Mouse (Mus musculus): ENCODE measurements around the gene Orc6. TPM values are rescaled to one million over a fixed set of nuclear protein-coding genes. Genes with fewer than 3 reads are reported as not detected.

Orc6 gene
- 127 and 145 TPM in 2 replicates for polyA plus RNA-seq (2016; fragmentation: Nextera tagmentation; extraction: Ambion mirVana)

DNA sequence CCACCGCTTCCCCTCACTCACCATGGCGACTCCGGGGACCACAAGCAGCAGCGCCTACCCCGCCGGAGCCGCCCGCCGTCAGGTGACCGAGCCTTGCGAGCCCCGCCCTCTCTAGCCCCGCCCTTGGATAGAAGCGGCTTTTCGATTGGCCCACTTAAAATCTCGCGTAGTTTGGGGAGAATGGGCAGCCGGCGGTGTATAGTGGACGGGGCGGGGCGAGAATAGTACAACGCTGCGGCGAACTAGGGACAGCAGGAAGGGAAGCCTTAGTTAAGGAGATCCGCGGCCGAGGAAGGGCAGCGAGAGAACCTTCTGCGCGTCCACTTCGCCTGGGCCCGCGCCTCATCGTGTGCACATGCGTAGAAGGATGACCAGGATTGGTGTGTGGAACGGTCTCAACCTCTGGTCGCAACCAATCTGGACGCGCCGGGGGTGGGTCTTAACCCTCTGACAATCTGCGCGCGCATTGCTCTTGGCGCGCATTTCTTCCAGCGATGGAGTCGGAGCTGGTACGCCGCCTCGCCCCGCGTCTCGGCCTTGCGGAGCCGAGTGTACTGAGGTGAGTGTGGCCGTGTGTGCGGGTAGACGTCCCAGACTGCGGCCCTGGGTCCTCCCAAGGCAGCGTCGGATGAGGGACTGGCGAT is at the start of gene Orc6, which contains the start of gene Vps35:
Orc6 (plus strand) TSS at position 199 of the 644 bp plus-strand sequence.
Vps35 (minus strand) TSS at position 369 of the 644 bp plus-strand sequence.
- Histone ChIP-seq H3K9me3 (no peaks in the 10 kb centered on the region), H3K36me3 (peaks cover 40% of the 10 kb centered on the region), H3K4me3 (peak within 1 kb of the TSS; percentile 99), H3K27me3 (ENCODE audit: insufficient read depth, poor library complexity, severe bottlenecking) (no peaks in the 10 kb centered on the region), H3K27ac (peak within 1 kb of the TSS; percentile 98), H3K4me1 (replicated peaks) (peaks cover 34% of the 10 kb centered on the region)
- peak; percentile 96 for DNase-seq (ENCODE audit: low spot score)
- WGBS: under 1% methylated on average over 63 of the region's 63 CpGs

- Histone ChIP-seq H3K36me3 (peaks cover 88% of the 10 kb centered on the region), H3K27ac (no peak overlapping the region), H3K4me1 (replicated peaks) (no peaks in the 10 kb centered on the region), H3K27me3 (ENCODE audit: insufficient read depth, poor library complexity, severe bottlenecking) (no peaks in the 10 kb centered on the region), H3K4me3 (no peak overlapping the region), H3K9me3 (no peaks in the 10 kb centered on the region)
- 92% methylated on average over 1 of the region's 1 CpGs for WGBS
- DNase-seq (ENCODE audit: low spot score): no peak
Measured at GRCm38 (mm10) chr8:85286846-85287245, 12.6 kb upstream of the Orc6 start.

- Histone ChIP-seq H3K9me3 (no peaks in the 10 kb centered on the region), H3K27me3 (ENCODE audit: insufficient read depth, poor library complexity, severe bottlenecking) (no peaks in the 10 kb centered on the region), H3K36me3 (peaks cover 40% of the 10 kb centered on the region), H3K4me3 (peak overlapping the region; percentile 99), H3K4me1 (replicated peaks) (peaks cover 34% of the 10 kb centered on the region), H3K27ac (peak overlapping the region; percentile 98)
- DNase-seq (ENCODE audit: low spot score): no peak
- WGBS: under 1% methylated on average over 53 of the region's 53 CpGs
Measured at GRCm38 (mm10) chr8:85298600-85299433, 615 bp upstream of the Orc6 start.

DNA sequence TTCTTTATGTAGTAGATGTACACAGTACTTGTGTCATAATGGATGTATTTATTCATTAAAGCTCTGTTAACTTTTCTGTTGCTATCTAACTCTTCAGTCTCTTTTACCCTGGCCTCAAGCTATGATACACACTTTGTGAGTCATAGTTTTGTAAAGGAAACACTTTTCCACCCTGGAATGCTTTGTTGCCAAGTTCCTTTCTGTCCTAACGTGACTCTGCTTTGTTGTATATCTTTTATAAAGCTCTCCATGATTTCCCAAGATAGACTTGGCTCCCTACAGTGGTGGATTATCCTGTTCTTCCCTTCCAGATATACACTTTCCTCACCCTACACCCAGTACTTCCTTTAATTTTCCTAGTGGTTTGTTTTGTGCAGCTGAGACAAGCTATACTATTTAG is 2.5 kb downstream of the Orc6 start:
- no peaks in the 10 kb centered on the region for H3K9me3 ChIP-seq
- no peak for DNase-seq (ENCODE audit: low spot score)
- no peak overlapping the region for H3K27ac ChIP-seq
- H3K36me3 ChIP-seq: peaks cover 60% of the 10 kb centered on the region
- 55% methylated on average over 1 of the region's 1 CpGs for WGBS
- H3K4me1 ChIP-seq (replicated peaks): peaks cover 33% of the 10 kb centered on the region
- H3K27me3 ChIP-seq (ENCODE audit: insufficient read depth, poor library complexity, severe bottlenecking): no peaks in the 10 kb centered on the region
- no peak overlapping the region for H3K4me3 ChIP-seq

GRCm38 (mm10) chr8:85302931-85303330 is 3.5 kb downstream of the Orc6 start:
- WGBS: 96% methylated on average over 3 of the region's 3 CpGs
- Histone ChIP-seq H3K4me3 (no peak overlapping the region), H3K36me3 (peaks cover 70% of the 10 kb centered on the region), H3K27me3 (ENCODE audit: insufficient read depth, poor library complexity, severe bottlenecking) (no peaks in the 10 kb centered on the region), H3K27ac (no peak overlapping the region), H3K9me3 (no peaks in the 10 kb centered on the region), H3K4me1 (replicated peaks) (peaks cover 24% of the 10 kb centered on the region)
- no peak for DNase-seq (ENCODE audit: low spot score)

DNA sequence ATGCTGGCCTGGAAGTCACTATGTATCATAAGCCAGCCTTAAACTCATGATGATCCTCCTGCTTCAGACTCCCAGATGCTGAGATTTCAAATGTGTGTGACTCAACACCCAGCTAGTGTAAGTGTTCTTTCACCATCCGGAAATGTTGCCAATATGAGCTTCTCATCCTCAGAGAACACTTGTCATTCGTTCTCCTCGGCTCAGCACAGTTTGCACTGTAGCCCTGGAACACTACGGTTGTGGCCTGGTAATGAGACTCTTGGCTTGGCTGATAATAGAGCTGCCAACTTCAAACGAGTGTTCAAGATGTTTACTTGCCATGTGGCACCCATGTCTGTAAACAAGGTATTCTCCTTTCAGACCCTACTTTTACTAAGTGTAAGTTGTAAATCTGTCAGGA is 4.1 kb downstream of the Orc6 start:
- DNase-seq (ENCODE audit: low spot score): no peak
- Histone ChIP-seq H3K27me3 (ENCODE audit: insufficient read depth, poor library complexity, severe bottlenecking) (no peaks in the 10 kb centered on the region), H3K4me3 (no peak overlapping the region), H3K27ac (no peak overlapping the region), H3K4me1 (replicated peaks) (peaks cover 18% of the 10 kb centered on the region), H3K9me3 (no peaks in the 10 kb centered on the region), H3K36me3 (peaks cover 76% of the 10 kb centered on the region)
- 89% methylated on average over 5 of the region's 5 CpGs for WGBS

DNA sequence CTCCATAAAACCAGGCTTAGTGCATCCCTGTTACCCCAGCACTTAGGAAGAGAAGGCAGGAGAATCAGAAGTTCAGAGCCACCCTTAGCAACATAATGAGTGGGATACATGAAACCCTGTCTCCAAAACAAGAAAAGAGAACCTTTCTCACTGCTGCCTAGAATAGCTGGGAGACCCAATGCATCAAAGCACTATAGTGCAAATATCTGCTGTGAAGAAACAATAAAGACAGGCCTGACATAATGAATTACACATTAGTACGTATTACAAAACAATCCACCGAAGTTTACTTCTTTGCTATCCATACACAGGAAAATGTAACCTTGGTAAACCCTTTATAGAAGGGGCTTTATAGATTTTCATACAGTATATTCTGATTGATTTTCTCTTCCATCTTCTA is 9.1 kb downstream of the Orc6 start:
- WGBS: 95% methylated on average over 2 of the region's 2 CpGs
- Histone ChIP-seq H3K9me3 (no peaks in the 10 kb centered on the region), H3K36me3 (peaks cover 65% of the 10 kb centered on the region), H3K27ac (no peak overlapping the region), H3K4me1 (replicated peaks) (no peaks in the 10 kb centered on the region), H3K4me3 (no peak overlapping the region), H3K27me3 (ENCODE audit: insufficient read depth, poor library complexity, severe bottlenecking) (no peaks in the 10 kb centered on the region)
- no peak for DNase-seq (ENCODE audit: low spot score)

DNA sequence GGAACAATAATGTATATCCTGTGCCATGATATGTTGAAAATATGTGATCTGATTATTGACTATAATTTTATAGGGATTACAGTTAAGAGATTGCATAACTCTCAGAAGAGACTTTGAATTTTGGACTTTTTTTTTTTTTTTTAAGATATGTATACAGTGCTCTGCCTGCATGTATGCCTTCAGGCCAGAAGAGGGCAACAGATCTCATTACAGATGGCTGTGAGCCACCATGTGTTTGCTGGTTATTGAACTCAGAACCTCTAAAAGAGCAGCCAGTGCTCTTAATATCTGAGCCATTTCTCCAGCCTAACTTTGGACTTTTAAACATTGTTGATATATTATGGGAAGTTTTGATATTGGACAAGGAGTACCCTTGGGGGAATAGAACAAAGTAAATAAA is 12.3 kb downstream of the Orc6 start:
- H3K4me3 ChIP-seq: no peak overlapping the region
- H3K27ac ChIP-seq: no peak overlapping the region
- peaks cover 33% of the 10 kb centered on the region for H3K36me3 ChIP-seq
- H3K9me3 ChIP-seq: no peaks in the 10 kb centered on the region
- no peaks in the 10 kb centered on the region for H3K27me3 ChIP-seq (ENCODE audit: insufficient read depth, poor library complexity, severe bottlenecking)
- DNase-seq (ENCODE audit: low spot score): no peak
- H3K4me1 ChIP-seq (replicated peaks): no peaks in the 10 kb centered on the region

DNA sequence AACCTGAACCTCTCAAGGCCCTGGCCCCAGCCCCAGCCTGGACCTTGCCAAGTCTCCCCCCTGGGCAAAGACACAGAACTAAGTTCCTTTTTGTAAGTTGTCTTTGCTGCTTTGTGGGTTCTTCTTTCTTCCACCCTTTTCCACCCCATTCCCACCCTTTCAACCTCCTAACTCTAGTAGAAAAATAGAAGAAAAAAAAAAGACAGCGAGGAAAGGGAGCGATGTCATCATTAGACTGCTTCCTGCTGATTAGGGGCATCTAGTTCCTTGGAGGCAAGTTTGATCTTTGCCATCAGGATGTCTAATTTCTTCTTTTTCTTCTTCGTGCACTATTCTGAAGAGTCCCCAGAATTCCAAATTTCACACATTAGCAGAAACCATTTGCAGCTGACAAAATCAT is 13.6 kb downstream of the Orc6 start:
- peaks cover 20% of the 10 kb centered on the region for H3K36me3 ChIP-seq
- peaks cover 2% of the 10 kb centered on the region; the same call in 1 of the 2 replicates for H3K9me3 ChIP-seq
- H3K4me1 ChIP-seq (replicated peaks): no peaks in the 10 kb centered on the region
- DNase-seq (ENCODE audit: low spot score): no peak
- no peak overlapping the region for H3K27ac ChIP-seq
- H3K4me3 ChIP-seq: no peak overlapping the region
- H3K27me3 ChIP-seq (ENCODE audit: insufficient read depth, poor library complexity, severe bottlenecking): no peaks in the 10 kb centered on the region
- 90% methylated on average over 3 of the region's 3 CpGs for WGBS

GRCm38 (mm10) chr8:85318534-85318933 is 19.1 kb downstream of the Orc6 start:
- H3K27me3 ChIP-seq (ENCODE audit: insufficient read depth, poor library complexity, severe bottlenecking): no peaks in the 10 kb centered on the region
- no peak for DNase-seq (ENCODE audit: low spot score)
- H3K9me3 ChIP-seq: peaks cover 10% of the 10 kb centered on the region; the same call in 1 of the 2 replicates
- no peak overlapping the region for H3K27ac ChIP-seq
- no peak overlapping the region for H3K4me3 ChIP-seq
- no peaks in the 10 kb centered on the region for H3K36me3 ChIP-seq
- no peaks in the 10 kb centered on the region for H3K4me1 ChIP-seq (replicated peaks)
- 87% methylated on average over 4 of the region's 4 CpGs for WGBS

- H3K27me3 ChIP-seq (ENCODE audit: insufficient read depth, poor library complexity, severe bottlenecking): no peaks in the 10 kb centered on the region
- H3K4me3 ChIP-seq: no peak overlapping the region
- no peak overlapping the region for H3K27ac ChIP-seq
- peaks cover 10% of the 10 kb centered on the region; the same call in 1 of the 2 replicates for H3K9me3 ChIP-seq
- H3K36me3 ChIP-seq: no peaks in the 10 kb centered on the region
- DNase-seq (ENCODE audit: low spot score): no peak
- H3K4me1 ChIP-seq (replicated peaks): no peaks in the 10 kb centered on the region
- WGBS: 86% methylated on average over 15 of the region's 15 CpGs
Measured at GRCm38 (mm10) chr8:85321981-85322380, 22.5 kb downstream of the Orc6 start.

GRCm38 (mm10) chr8:85323084-85323483 is 23.7 kb downstream of the Orc6 start:
- Histone ChIP-seq H3K4me3 (no peak overlapping the region), H3K27me3 (ENCODE audit: insufficient read depth, poor library complexity, severe bottlenecking) (no peaks in the 10 kb centered on the region), H3K9me3 (peaks cover 7% of the 10 kb centered on the region; the same call in 1 of the 2 replicates), H3K36me3 (no peaks in the 10 kb centered on the region), H3K27ac (no peak overlapping the region), H3K4me1 (replicated peaks) (no peaks in the 10 kb centered on the region)
- DNase-seq (ENCODE audit: low spot score): no peak
- 83% methylated on average over 3 of the region's 3 CpGs for WGBS

DNA sequence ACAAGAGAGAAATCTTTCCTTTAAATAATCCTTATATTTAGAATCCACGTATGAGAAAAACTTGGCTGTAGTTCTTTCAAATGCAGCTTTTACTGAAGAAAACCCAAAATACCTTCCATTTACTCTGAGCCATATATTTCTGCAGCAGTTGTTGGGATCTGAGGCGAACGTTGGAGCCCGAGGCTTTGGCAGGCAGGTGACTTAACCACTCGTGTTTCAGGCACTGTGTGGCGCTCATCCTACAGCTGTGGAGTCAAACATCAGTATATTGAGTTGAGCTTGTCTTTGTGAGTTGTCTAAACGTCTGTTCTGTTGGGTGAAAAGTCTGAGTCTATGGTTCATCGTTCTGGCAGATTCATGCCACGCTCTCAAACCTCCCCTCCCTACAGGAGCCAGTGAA is 27.6 kb downstream of the Orc6 start:
- H3K4me1 ChIP-seq (replicated peaks): no peaks in the 10 kb centered on the region
- no peaks in the 10 kb centered on the region for H3K36me3 ChIP-seq
- H3K27me3 ChIP-seq (ENCODE audit: insufficient read depth, poor library complexity, severe bottlenecking): no peaks in the 10 kb centered on the region
- H3K4me3 ChIP-seq: no peak overlapping the region
- no peak for DNase-seq (ENCODE audit: low spot score)
- 81% methylated on average over 9 of the region's 9 CpGs for WGBS
- no peaks in the 10 kb centered on the region for H3K9me3 ChIP-seq
- no peak overlapping the region for H3K27ac ChIP-seq

Measured in hindbrain, embryonic 10.5 days (tissue).